Mouse (Mus musculus): ENCODE measurements around the gene Ptma.
"Not testable (repeated sequence)": the region's sequence is repeated elsewhere in the genome, so short reads cannot be mapped to it uniquely, and the experiment has no call there.

Gene Ptma

DNA sequence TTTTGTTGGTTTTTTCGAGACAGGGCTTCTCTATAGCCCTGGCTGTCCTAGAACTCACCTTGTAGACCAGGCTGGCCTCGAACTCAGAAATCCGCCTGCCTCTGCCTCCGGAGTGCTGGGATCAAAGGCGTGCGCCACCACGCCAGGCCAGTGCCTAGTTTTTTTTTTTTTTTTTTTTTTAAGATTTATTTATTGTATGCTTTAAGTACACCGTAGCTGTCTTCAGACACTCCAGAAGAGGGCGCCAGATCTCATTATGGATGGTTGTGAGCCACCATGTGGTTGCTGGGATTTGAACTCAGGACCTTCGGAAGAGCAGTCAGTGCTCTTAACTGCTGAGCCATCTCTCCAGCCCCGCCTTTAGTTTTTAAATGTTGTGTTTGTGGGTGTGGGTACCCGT lies 13.1 kb downstream of the Ptma start:
- not testable (repeated sequence) for DNase-seq (ENCODE audit: low spot score in 2 of 2)

GRCm38 (mm10) chr1:86542584-86542983 lies 16.1 kb downstream of the Ptma start:
- no peak for DNase-seq (ENCODE audit: low spot score in 2 of 2)

GRCm38 (mm10) chr1:86546797-86547196 lies 20.3 kb downstream of the Ptma start:
- no peak for DNase-seq (ENCODE audit: low spot score in 2 of 2)

DNA sequence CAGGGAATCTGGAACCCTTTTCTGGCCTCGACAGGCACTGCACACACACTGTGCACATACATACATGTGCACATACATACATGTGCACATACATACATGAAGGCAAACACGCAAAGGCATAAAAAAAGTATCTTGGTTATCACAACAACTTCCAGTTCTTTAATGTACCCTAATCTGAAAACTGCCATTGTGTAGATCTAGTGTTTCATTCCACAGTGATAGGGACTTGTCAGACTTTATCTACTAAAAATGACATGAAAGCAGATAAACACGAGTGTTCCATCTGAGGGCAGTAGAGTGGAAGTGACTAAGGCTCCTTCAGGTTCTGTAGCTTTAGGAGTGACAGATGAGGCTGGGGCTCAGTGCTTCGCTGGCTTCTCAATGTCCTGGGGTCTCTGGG lies 24.8 kb downstream of the Ptma start:
- DNase-seq (ENCODE audit: low spot score in 2 of 2), result no peak

GRCm38 (mm10) chr1:86551877-86552276 lies 25.4 kb downstream of the Ptma start:
- no peak for DNase-seq (ENCODE audit: low spot score in 2 of 2)

DNA sequence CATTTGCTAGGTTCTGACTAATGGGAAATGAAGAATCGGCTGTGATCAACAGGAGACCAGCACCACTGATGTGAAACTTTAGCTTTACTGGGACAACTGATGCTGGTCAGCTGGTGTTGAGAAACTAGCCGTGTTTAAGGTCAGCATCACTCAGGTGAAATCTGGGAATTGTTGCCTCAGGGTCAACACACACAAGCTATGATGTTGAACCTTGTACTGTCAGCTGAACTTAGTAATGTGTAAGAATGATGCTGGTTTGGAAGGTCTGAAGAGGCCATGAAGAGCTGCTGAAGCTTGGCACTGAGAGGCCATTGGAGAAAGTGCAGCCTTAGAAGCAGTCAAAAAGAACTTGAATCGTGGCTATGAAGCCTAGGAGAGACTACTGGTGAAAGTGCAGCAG lies 29.1 kb downstream of the Ptma start:
- no peak for DNase-seq (ENCODE audit: low spot score in 2 of 2)

GRCm38 (mm10) chr1:86557872-86558271 lies 31.3 kb downstream of the Ptma start:
- no peak for DNase-seq (ENCODE audit: low spot score in 2 of 2)

GRCm38 (mm10) chr1:86559232-86559631 lies 32.7 kb downstream of the Ptma start:
- no peak for DNase-seq (ENCODE audit: low spot score in 2 of 2)

GRCm38 (mm10) chr1:86562663-86563062 lies 36.1 kb downstream of the Ptma start:
- DNase-seq (ENCODE audit: low spot score in 2 of 2), result no peak

DNA sequence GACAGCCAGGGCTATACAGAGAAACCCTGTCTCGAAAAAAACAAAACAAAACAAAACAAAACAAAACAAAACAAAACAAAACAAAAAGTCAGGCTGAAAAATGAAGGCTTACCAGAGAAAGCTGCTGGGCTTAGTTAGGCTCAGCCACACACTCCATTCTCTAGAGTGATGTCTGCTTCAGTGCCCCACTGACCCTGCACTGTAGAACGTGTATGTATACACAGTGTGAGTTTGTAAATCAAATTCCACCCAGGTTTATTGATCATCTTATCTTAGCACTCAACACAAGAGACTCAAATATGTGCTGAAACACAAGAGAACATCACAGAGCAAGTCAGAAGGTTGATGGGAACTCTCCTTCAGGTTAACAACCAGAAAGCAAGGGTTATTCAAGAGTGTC lies 41.9 kb downstream of the Ptma start:
- no peak for DNase-seq (ENCODE audit: low spot score in 2 of 2)

GRCm38 (mm10) chr1:86569292-86569860 lies 42.9 kb downstream of the Ptma start:
- no peak for DNase-seq (ENCODE audit: low spot score in 2 of 2)

DNA sequence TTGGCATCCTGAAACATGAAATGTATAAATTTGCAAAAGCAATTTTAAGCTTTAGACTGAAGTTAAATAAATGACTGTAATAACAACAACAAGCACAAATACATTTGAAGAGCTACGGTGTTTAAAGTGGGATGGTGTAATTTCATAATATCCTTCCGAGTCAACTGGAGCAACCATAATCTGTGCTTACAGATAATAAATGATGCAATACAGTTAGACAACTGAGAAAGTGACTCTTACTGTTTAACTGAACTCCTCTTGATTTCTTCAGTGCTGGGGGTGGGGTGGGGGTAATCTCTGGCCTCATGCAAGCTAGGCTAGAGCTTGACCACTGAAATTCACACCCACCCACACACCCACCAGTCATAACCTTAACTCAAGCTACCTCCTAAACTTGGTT lies 44.9 kb downstream of the Ptma start:
- no peak for DNase-seq (ENCODE audit: low spot score in 2 of 2)

GRCm38 (mm10) chr1:86571941-86572340 lies 45.4 kb downstream of the Ptma start:
- DNase-seq (ENCODE audit: low spot score in 2 of 2), result no peak
